ENCODE assay signal across 8 mouse cellular contexts in genomic region chr6:28931636-28932327, GRCm38 (mm10).
DNase-seq lines count a peak whose midpoint lies in the region; ATAC-seq lines count a peak whose summit lies in the region.

No protein-coding gene starts in this region.

- 0 out of 2 replicates have a peak overlapping the region, but pooled peaks have one; percentile 29 for H3K27ac ChIP-seq in hindbrain, embryonic 16.5 days (ENCODE audit: low read depth, low read length)
- peak overlapping the region; percentile 81 for H3K27ac ChIP-seq in neural tube, embryonic 13.5 days (replicated peaks)

- intact Hi-C loops in left cerebral cortex, postnatal 4 days (cut with DNase I) = no loop called here

- H3K36me3 ChIP-seq in hindbrain, embryonic 16.5 days (ENCODE audit: control insufficient read depth, insufficient read depth, low read length) = no peaks in the 10 kb centered on the region
- H3K36me3 ChIP-seq in neural tube, embryonic 13.5 days = no peaks in the 10 kb centered on the region

- peak overlapping the region; percentile 59 for H3K4me2 ChIP-seq in hindbrain, embryonic 16.5 days (ENCODE audit: low read length)
- H3K4me2 ChIP-seq in neural tube, embryonic 13.5 days = peak overlapping the region; percentile 56

- WGBS in hindbrain, embryonic 16.5 days = 2% methylated on average over 9 of the region's 13 CpGs
- WGBS in neural tube, embryonic 13.5 days = under 1% methylated on average over 11 of the region's 13 CpGs

- H3K27me3 ChIP-seq in hindbrain, embryonic 16.5 days (replicated peaks; ENCODE audit: control insufficient read depth, insufficient read depth, low read length) = no peaks in the 10 kb centered on the region
- no peaks in the 10 kb centered on the region for H3K27me3 ChIP-seq in neural tube, embryonic 13.5 days

- H3K4me3 ChIP-seq in hindbrain, embryonic 16.5 days (ENCODE audit: low read length) = peak overlapping the region; percentile 27
- peak overlapping the region; percentile 27 for H3K4me3 ChIP-seq in neural tube, embryonic 13.5 days

- H3K4me1 ChIP-seq in hindbrain, embryonic 16.5 days (ENCODE audit: control insufficient read depth, insufficient read depth, low read depth, low read length) = peaks cover 20% of the 10 kb centered on the region
- peaks cover 21% of the 10 kb centered on the region for H3K4me1 ChIP-seq in neural tube, embryonic 13.5 days (replicated peaks)

- ATAC-seq in hindbrain, embryonic 16.5 days = peak; percentile 60
- ATAC-seq in neural tube, embryonic 13.5 days (ENCODE audit: low read depth) = peak; percentile 62

- H3K9ac ChIP-seq in hindbrain, embryonic 16.5 days (ENCODE audit: low read depth, low read length) = peak overlapping the region; percentile 19
- H3K9ac ChIP-seq in neural tube, embryonic 13.5 days = peak overlapping the region; percentile 55

- DNase-seq in left cerebral cortex, postnatal 4 days = peak; percentile 21
- no peak for DNase-seq in left cerebral cortex, adult 11 months (ENCODE audit: low spot score)
- DNase-seq in embryo, embryonic 9.5 days (ENCODE audit: extremely low spot score) = peak; percentile 27
- DNase-seq in adipocyte (ENCODE audit: low spot score) = no peak
- no peak for DNase-seq in adrenal gland, adult 8-10 months
- no peak for DNase-seq in kidney, postnatal 14 days

- no peaks in the 10 kb centered on the region for H3K9me3 ChIP-seq in hindbrain, embryonic 16.5 days (ENCODE audit: control insufficient read depth, low read length)
- H3K9me3 ChIP-seq in neural tube, embryonic 13.5 days = no peaks in the 10 kb centered on the region

Comparison
In these comparisons a context has a peak if more than half of its experiments do, and no peak if none do; other contexts are left out.
1. DNase-seq: peak in left cerebral cortex, postnatal 4 days (single experiment) and embryo, embryonic 9.5 days (single experiment); none in left cerebral cortex, adult 11 months (single experiment), adipocyte (single experiment), adrenal gland, adult 8-10 months (single experiment) and kidney, postnatal 14 days (single experiment).